Mouse (Mus musculus) heart, postnatal 10 days (tissue): ENCODE results near the gene Tnfrsf18. TPM values are rescaled to one million over a fixed set of nuclear protein-coding genes. Genes with fewer than 3 reads are reported as not detected.
A peak's percentile ranks its signal among the peaks of the same experiment; 100 is the strongest.

Experiments used
- DNase-seq, 2 experiments: peaks; one replicate each; pipeline ENCODE4 v3.0.0; 2021
- intact Hi-C: fragments of 180-260 bp; cut with DNase I; formaldehyde crosslinking; loops from one replicate; pipeline ENCODE4 v1.15.1; 2025
- microRNA-seq, 2 experiments: library from miRNA; unstranded; fragments of <30 nt; microRNA quantifications; one replicate each; pipeline ENCODE4 v1.2.0; 2022
- total RNA-seq, 2 experiments: library from RNA; stranded (reverse); gene quantifications; 2 replicates each; pipeline ENCODE4 v1.2.3; 2021

The Tnfrsf18 gene
- total RNA-seq, 2 experiments from 2014 or later = 0.29 TPM; not detected in 1

DNA sequence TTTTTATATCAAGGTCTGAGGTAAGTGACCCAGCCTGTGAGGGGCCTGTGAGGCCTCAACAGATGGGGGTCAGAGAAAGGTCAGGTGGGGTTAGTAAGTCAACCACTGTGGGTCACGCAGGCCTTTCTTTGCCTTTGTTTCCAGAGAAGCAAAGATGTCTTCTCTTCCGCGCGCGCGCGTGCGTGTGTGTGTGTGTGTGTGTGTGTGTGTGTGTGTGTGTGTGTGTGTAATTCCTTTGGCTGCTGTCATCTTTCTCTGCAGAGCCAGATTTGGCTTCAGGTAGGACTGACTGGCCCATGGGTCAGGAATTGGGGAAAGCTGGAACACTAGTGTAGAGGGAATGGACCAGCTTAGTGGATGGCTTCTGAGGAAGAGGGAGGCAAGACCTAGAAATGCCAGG is 43.7 kb downstream of the Tnfrsf18 start:
- intact Hi-C loops = no loop called here
- no peak for DNase-seq

DNA sequence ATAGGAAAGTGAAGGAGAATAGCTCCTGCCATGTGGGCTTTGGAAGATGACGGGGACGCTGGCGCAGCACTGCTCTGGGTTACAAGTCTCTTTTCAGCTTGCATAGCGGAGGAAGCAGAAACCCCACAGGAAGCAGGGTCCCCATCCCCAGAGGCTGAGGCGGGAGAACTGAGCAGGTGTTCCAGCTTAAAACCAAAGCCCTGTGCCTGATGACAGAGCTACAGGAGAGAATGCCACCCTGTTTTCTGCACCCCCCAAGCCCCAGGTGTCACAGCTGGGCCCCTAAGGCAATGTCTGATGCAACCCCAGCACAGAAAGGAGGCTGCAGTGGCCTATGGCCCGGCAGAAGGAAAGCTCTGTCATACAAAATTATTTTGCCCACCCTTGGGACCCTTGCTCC is 44.3 kb downstream of the Tnfrsf18 start:
- intact Hi-C loops = no loop called here
- DNase-seq = no peak

DNA sequence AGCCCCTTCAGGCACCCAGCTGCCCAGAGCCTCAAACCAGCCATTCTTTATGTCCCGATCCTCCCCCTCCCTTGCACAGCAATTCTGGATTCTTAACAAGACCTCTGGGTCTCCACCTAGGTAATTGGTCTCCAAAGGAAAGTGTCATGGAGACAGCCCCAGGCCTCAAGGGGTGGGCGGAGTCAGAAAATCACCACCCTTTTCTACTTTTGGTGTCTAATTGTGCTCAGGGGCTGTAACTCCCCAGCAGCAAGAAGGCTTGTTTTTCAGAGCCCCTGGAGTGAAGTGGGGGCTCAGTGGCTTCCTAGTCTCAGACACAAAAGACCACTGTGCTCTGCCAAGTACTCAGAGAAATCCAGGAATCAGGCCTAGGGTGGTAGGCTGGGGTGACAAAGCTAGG is 44.8 kb downstream of the Tnfrsf18 start:
- no peak for DNase-seq
- intact Hi-C loops = no loop called here

DNA sequence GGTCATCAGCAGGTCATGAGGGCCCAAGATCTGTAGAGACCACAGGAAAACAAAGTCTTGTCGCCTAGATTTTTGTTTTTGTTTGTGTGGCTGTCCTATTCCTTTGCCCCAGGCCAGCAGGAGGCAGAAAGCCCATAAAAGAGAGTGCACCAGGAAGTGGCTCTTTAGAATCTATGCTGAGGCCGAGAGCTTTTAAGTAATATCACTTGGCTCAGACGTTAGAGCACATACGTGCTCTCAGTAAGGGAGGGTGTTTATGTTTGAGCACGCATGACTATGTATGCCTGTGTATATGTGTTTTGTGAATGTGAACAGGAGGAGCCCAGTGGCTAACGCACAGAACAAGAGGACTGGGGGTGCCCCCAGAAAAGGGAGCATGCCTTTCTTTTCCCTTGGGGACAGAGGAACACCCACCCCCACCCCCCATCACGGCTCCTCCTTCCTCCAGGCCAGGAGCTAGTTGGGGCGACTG is 51.0 kb downstream of the Tnfrsf18 start:
- DNase-seq = peak in 1 of 2 experiments; percentile 14
- intact Hi-C loops = no loop called here

DNA sequence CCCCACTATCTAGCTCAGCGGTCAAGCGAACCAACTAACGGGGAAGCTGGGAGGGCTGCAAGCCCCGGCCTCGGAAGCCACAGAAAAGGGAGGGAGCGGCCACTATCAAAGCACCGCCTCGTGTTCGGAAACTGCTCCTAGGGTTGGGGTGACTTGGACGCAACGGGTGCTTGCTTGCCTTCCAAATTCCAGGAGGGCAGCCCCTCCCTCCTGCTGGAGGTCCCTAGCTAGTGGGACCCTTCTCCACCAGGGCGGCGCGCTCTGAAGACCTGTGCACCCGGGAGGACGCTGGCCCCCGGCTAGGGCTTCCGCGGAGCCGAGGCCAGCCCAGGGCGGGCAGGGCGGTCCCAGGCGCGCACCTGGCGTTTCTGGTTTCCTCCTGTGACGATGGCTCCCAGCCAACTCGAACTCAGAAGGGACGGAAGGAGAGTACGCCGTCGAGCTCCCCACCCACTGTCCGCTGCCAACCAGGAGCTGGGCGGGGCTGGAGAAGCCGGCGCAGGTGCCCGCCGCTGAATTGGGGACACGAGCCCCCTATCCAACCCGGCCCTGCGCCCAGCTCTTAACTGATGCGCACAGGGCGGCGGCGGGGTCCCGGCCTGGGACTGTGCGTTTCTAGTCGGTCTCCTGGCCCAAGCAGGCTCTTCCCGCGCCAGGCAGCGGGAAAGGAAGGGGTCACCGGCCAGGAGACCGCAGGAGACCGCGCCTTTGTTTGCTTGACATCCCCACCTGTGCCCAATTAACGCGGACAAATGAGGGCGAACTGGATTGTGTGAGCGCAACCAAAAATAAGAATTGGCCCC is 51.7 kb downstream of the Tnfrsf18 start:
- peak; percentile 38 to 47 for DNase-seq
- intact Hi-C loops = no loop called here

Small RNAs within 50 kb of the gene (microRNA-seq; reads per million reads assigned to microRNA genes)
- gene Mir200a = 7.1 to 9.4 reads per million in 2 experiments
- 33.0 to 64.9 reads per million in 2 experiments for gene Mir200b
- gene Mir429 = 39.1 to 54.2 reads per million in 2 experiments

Other genes with a start within 250 kb of the Tnfrsf18 start
- 1 to 10 TPM; 2.0 to 2.3 TPM for gene Tmem88b, start 240.3 kb upstream of the Tnfrsf18 start, total RNA-seq
- gene Ankrd65, start 235.7 kb upstream of the Tnfrsf18 start, total RNA-seq = not detected
- gene Mrpl20, start 223.3 kb upstream of the Tnfrsf18 start, total RNA-seq = 10 to 100 TPM; 77.2 to 83.5 TPM
- 10 to 100 TPM; 49.9 to 50.6 TPM for gene Ccnl2, start 213.7 kb upstream of the Tnfrsf18 start, total RNA-seq
- gene Aurkaip1, start 194.9 kb upstream of the Tnfrsf18 start, total RNA-seq = 10 to 100 TPM; 84.8 to 91.3 TPM
- gene Mxra8, start 186.5 kb upstream of the Tnfrsf18 start, total RNA-seq = 10 to 100 TPM; 66.0 to 66.1 TPM
- gene Dvl1, start 178.8 kb upstream of the Tnfrsf18 start, total RNA-seq = 10 to 100 TPM; 35.3 to 36.0 TPM
- under 1 TPM; 0.20 to 0.34 TPM for gene Tas1r3, start 162.8 kb upstream of the Tnfrsf18 start, total RNA-seq
- 10 to 100 TPM in 1 of 2 experiments, 1 to 10 TPM in 1; 7.9 to 10.6 TPM for gene Cptp, start 156.7 kb upstream of the Tnfrsf18 start, total RNA-seq
- gene Ints11, start 156.6 kb upstream of the Tnfrsf18 start, total RNA-seq = 10 to 100 TPM; 16.6 to 20.9 TPM
- 10 to 100 TPM; 18.1 to 19.1 TPM for gene Pusl1, start 134.4 kb upstream of the Tnfrsf18 start, total RNA-seq
- gene Acap3, start 134.3 kb upstream of the Tnfrsf18 start, total RNA-seq = 10 to 100 TPM; 20.3 to 21.7 TPM
- 10 to 100 TPM; 62.4 to 66.9 TPM for gene Ube2j2, start 82.3 kb upstream of the Tnfrsf18 start, total RNA-seq
- gene C1qtnf12, start 63.8 kb upstream of the Tnfrsf18 start, total RNA-seq = 10 to 100 TPM; 17.8 to 24.8 TPM
- 1 to 10 TPM; 3.4 to 3.7 TPM for gene B3galt6, start 33.5 kb upstream of the Tnfrsf18 start, total RNA-seq
- 100 to 1,000 TPM; 105 to 108 TPM for gene Sdf4, start 33.3 kb upstream of the Tnfrsf18 start, total RNA-seq
- gene Tnfrsf4, start 12.3 kb upstream of the Tnfrsf18 start, total RNA-seq = under 1 TPM; 0.62 to 0.93 TPM
- gene Ttll10, start 33.2 kb downstream of the Tnfrsf18 start, total RNA-seq = not detected
- gene 9430015G10Rik, start 83.8 kb downstream of the Tnfrsf18 start, total RNA-seq = 1 to 10 TPM; 5.6 to 6.1 TPM
- not detected for gene Rnf223, start 104.3 kb downstream of the Tnfrsf18 start, total RNA-seq
- 100 to 1,000 TPM in 1 of 2 experiments, 10 to 100 TPM in 1; 92.1 to 104 TPM for gene Agrn, start 171.3 kb downstream of the Tnfrsf18 start, total RNA-seq
- 1 to 10 TPM; 1.3 TPM for gene Isg15, start 174.7 kb downstream of the Tnfrsf18 start, total RNA-seq
- 1 to 10 TPM; 6.1 to 8.2 TPM for gene AW011738, start 177.1 kb downstream of the Tnfrsf18 start, total RNA-seq
- 100 to 1,000 TPM; 138 to 156 TPM for gene Perm1, start 189.7 kb downstream of the Tnfrsf18 start, total RNA-seq
- 1 to 10 TPM; 8.5 to 9.2 TPM for gene Plekhn1, start 208.7 kb downstream of the Tnfrsf18 start, total RNA-seq
- 10 to 100 TPM; 22.7 to 23.2 TPM for gene Noc2l, start 209.8 kb downstream of the Tnfrsf18 start, total RNA-seq
- under 1 TPM in 1 of 2 experiments, not detected in 1; 0.36 TPM for gene Samd11, start 229.5 kb downstream of the Tnfrsf18 start, total RNA-seq